Mouse (Mus musculus) stomach, embryonic 15.5 days (tissue): ENCODE results near the gene Nat14. TPM values are rescaled to one million over a fixed set of nuclear protein-coding genes. Genes with fewer than 3 reads are reported as not detected.
"Not testable (repeated sequence)": the region's sequence is repeated elsewhere in the genome, so short reads cannot be mapped to it uniquely, and the experiment has no call there.

Experiments
- ATAC-seq: fragments of 200-750 bp; cut with Nextera tagmentation; 2 replicates; pipeline ENCODE4 v1.8.0; 2017; ENCODE audit warnings: low read depth, moderate number of reproducible peaks, moderate TSS enrichment; ENCODE audit not compliant: insufficient read depth, low FRiP score
- H3K27ac ChIP-seq: fragments of 300-500 bp; sonication (generic); 2 replicates; pipeline ENCODE4 v1.5.1; 2015; ENCODE audit warnings: mild to moderate bottlenecking, inconsistent platforms
- H3K27me3 ChIP-seq: fragments of 300-500 bp; sonication (generic); replicated peaks from 2 replicates; pipeline ENCODE4 v1.6.1; 2015; ENCODE audit warnings: inconsistent platforms
- H3K36me3 ChIP-seq: fragments of 300-500 bp; sonication (generic); 2 replicates; pipeline ENCODE4 v1.6.1; 2015; ENCODE audit warnings: inconsistent platforms
- H3K4me1 ChIP-seq: fragments of 300-500 bp; sonication (generic); 2 replicates; pipeline ENCODE4 v1.6.1; 2015; ENCODE audit warnings: inconsistent platforms
- H3K4me2 ChIP-seq: fragments of 300-500 bp; sonication (generic); 2 replicates; pipeline ENCODE4 v1.6.1; 2015; ENCODE audit warnings: mild to moderate bottlenecking, inconsistent platforms
- H3K4me3 ChIP-seq: fragments of 300-500 bp; sonication (generic); replicated peaks from 2 replicates; pipeline ENCODE4 v1.5.1; 2015; ENCODE audit warnings: inconsistent platforms
- H3K9ac ChIP-seq: fragments of 300-500 bp; sonication (generic); 2 replicates; pipeline ENCODE4 v1.6.1; 2015; ENCODE audit warnings: inconsistent platforms
- H3K9me3 ChIP-seq: fragments of 300-500 bp; sonication (generic); 2 replicates; pipeline ENCODE4 v1.6.1; 2016; ENCODE audit warnings: inconsistent platforms
- WGBS: fragments of 180-500 bp; shearing (Covaris S2); methylation state at CpG from one replicate; pipeline ENCODE4 v1.1.7; 2015; 5-methylcytosine and 5-hydroxymethylcytosine counted together
- polyA plus RNA-seq: library from polyadenylated mRNA; unstranded; fragments of >200 nt; fragmentation: Nextera tagmentation; extraction: Ambion mirVana; gene quantifications from 2 replicates; pipeline ENCODE4 v1.2.1, GENCODE M21; 2015

Nat14 gene
- 4.3 and 4.5 TPM in 2 replicates for polyA plus RNA-seq

DNA sequence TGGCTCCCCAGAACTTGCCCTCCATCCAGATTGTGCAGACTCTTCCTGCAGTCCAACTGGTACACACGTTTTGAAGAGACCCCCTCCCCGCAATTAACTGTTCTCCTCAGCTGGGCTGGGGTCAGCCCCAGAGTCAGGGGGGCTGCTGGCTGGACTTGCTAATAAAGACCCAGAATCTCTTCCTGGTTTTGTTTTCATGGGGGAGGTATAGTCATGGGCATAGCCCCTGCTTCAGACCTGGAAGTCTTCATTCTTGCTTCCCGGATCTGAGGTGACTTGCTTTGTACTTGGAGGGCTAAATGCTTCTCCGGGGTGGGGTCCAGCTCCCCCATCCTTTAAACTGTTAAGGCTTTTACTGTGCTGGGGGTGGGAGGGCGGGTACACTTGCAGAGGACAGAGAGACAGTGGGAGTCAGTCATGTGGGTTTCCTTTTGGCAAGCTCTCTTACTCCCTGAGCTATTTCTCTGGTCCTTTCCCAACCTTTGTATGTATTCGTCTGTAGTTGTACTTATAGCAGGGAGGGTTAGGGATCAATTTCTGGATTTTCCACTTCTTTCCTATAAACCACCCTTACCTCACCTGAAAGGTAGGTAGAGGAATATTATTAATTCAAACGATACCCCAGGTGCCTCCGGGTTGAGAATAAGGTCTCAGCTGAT is at the start of gene Nat14:
Gene Nat14, plus strand, starts transcription at position 205 of the 659 bp plus-strand sequence.
- H3K4me1 ChIP-seq: peaks cover 50% of the 10 kb centered on the region
- no peaks in the 10 kb centered on the region for H3K9me3 ChIP-seq
- 29% methylated on average over 8 of the region's 8 CpGs for WGBS
- no peak for ATAC-seq
- peak within 1 kb of the TSS; percentile 93 for H3K27ac ChIP-seq
- peak within 1 kb of the TSS; percentile 57 for H3K4me2 ChIP-seq
- peak within 1 kb of the TSS; percentile 26 for H3K4me3 ChIP-seq
- peaks cover 31% of the 10 kb centered on the region for H3K36me3 ChIP-seq
- H3K27me3 ChIP-seq: no peaks in the 10 kb centered on the region
- no peak within 1 kb of the TSS for H3K9ac ChIP-seq

DNA sequence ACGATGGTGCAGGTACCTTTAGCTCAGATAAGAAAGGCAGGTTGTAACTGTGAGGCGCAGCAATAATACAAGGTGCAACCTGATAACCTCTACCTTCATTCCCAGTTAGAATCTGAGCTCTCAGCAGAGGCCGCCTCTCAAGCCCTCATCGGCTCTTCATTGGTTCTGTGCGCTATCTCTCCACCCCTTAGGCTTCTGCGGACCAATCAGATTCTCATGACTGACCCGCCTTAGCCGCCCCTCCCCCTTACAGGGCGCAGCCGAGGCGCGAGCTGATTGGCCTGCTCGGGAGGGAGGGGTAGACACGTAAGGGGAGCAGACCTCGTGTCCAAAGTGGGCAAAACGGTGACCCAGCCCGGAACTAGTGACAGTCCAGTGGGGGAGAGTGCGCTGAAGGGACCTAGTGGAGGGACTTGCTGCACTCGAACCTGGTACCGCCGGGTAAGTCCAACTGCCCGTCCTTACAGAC is 45.0 kb upstream of the Nat14 start, which contains the start of gene Isoc2a:
Gene Isoc2a, plus strand, starts transcription at position 401 of the 469 bp plus-strand sequence.
- peak; percentile 100 for ATAC-seq
- H3K4me2 ChIP-seq: peak within 1 kb of the TSS; percentile 74
- H3K4me3 ChIP-seq: peak within 1 kb of the TSS; percentile 62
- no peaks in the 10 kb centered on the region for H3K27me3 ChIP-seq
- H3K4me1 ChIP-seq: 0 out of 2 replicates have a peak, but pooled peaks cover 6% of the 10 kb centered on the region
- under 1% methylated on average over 21 of the region's 22 CpGs for WGBS
- H3K9ac ChIP-seq: peak within 1 kb of the TSS; percentile 50
- H3K36me3 ChIP-seq: no peaks in the 10 kb centered on the region
- H3K9me3 ChIP-seq: no peaks in the 10 kb centered on the region
- H3K27ac ChIP-seq: peak within 1 kb of the TSS; percentile 68

DNA sequence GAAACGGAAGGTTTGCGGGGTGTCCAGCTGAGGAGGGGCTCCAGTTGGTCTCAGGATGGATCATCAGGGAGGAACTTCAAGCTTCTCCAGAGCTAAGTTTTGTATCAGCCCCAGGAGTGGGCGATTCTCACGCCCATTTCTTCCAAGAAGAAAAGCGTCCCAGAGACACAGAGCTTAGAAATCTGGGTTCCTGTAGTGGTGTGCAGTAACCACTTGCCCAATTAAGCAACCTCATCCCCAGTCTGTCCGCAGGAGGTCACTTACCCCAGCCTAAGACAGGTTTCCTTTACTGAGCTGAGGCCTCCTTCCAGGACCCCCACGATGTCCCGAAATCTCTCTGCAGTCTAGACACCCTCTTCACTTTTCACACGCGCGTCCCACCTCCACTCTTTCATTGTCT is 44.6 kb upstream of the Nat14 start:
- H3K27me3 ChIP-seq: no peaks in the 10 kb centered on the region
- peaks cover 3% of the 10 kb centered on the region; the same call in 1 of the 2 replicates for H3K36me3 ChIP-seq
- peak overlapping the region; percentile 61 for H3K27ac ChIP-seq
- 0 out of 2 replicates have a peak, but pooled peaks cover 6% of the 10 kb centered on the region for H3K4me1 ChIP-seq
- peak overlapping the region; percentile 62 for H3K4me3 ChIP-seq
- H3K9me3 ChIP-seq: no peaks in the 10 kb centered on the region
- peak overlapping the region; percentile 50 for H3K9ac ChIP-seq
- 6% methylated on average over 11 of the region's 11 CpGs for WGBS
- peak overlapping the region; percentile 74 for H3K4me2 ChIP-seq
- ATAC-seq: peak; percentile 9; the same call in 1 of the 2 replicates

DNA sequence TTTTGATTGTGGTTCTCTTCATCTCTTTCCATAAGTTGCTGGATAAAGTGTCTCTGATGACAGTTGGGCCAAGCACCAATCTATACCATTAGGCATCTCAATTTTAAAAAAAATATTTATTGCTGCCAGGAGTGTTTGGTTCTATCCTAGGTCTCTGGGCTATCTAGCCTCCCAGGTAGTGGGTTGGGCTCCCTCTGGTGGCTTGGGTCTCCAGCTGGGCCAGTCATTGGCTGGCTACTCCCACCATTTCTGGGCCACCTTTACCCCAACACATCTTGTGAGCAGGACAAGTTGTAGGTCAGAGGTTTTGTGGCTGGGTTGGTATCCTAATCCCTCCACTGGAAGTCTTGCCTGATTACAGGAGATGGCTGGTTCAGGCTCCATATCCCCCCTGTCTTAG is 43.6 kb upstream of the Nat14 start:
- H3K27ac ChIP-seq: no peak overlapping the region
- ATAC-seq: no peak
- peaks cover 3% of the 10 kb centered on the region; the same call in 1 of the 2 replicates for H3K36me3 ChIP-seq
- H3K9ac ChIP-seq: no peak overlapping the region
- no peaks in the 10 kb centered on the region for H3K27me3 ChIP-seq
- H3K4me3 ChIP-seq: no peak overlapping the region
- peak overlapping the region; percentile 74 for H3K4me2 ChIP-seq
- H3K9me3 ChIP-seq: no peaks in the 10 kb centered on the region
- H3K4me1 ChIP-seq: 0 out of 2 replicates have a peak, but pooled peaks cover 6% of the 10 kb centered on the region

DNA sequence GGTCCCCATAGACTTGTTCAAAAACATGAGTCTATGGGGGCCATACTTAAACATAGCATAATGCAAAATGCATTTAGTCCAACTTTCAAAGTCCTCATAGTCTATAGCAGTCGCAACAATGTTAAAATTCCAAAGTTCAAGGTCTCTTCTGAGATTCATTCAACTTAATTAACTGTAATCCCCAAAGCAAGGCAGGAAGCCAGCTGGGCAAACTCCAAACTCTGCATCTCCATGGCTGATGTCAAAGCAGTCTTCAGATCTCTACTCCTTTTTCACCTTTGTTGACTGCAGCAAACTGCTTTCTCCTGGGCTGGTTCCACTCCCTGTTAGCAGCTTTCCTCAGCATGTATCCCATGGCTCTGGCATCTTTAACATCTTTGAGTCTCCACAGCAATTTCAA is 42.8 kb upstream of the Nat14 start:
- H3K9ac ChIP-seq, H3K4me3 ChIP-seq, H3K9me3 ChIP-seq, ATAC-seq, H3K4me1 ChIP-seq, H3K27me3 ChIP-seq, H3K4me2 ChIP-seq, H3K36me3 ChIP-seq, H3K27ac ChIP-seq: not testable (repeated sequence)
- 84% methylated on average over 1 of the region's 1 CpGs for WGBS

DNA sequence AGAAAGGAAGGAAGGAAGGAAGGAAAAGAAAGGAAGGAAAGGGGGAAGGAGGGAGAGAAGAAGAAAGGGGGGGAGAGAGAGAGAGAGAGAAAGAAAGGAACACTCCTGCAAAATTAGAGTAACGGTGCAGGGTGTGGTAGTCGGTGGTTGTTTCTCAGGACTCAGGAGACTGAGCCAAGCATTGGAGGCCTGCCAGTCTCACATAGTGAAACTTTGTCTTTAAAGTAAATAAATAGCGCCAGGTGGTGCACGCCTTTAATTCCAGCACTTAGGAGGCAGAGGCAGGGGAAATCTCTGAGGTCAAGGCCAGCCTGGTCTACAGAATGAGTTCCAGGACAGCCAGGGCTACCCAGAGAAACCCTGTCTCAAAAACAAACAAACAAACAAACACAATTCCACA is 35.1 kb upstream of the Nat14 start:
- H3K27me3 ChIP-seq: no peaks in the 10 kb centered on the region
- no peak overlapping the region for H3K9ac ChIP-seq
- 37% methylated on average over 4 of the region's 4 CpGs for WGBS
- no peak overlapping the region for H3K27ac ChIP-seq
- no peaks in the 10 kb centered on the region for H3K9me3 ChIP-seq
- peaks cover 3% of the 10 kb centered on the region; the same call in 1 of the 2 replicates for H3K36me3 ChIP-seq
- H3K4me2 ChIP-seq: no peak overlapping the region
- ATAC-seq: no peak
- H3K4me3 ChIP-seq: no peak overlapping the region
- no peaks in the 10 kb centered on the region for H3K4me1 ChIP-seq

DNA sequence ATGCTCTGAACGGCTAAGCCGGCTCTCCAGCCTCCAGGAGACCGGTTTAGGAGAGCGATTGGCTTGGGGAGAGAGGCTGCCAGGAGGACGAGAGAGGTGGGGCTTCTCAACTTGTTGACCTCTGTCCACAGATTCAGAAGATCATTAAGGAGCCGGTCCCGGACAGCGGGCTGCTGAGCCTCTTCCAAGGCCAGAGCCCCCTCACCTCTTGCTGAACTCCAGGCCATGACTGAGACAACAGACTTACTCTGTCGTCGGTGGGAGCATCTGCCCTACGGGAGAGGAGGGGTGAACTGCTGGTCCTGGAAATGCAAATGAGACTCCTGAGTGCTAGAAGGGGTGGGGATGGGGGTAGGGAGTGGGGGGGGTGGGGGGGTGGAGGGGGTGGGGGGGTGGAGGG is 26.6 kb upstream of the Nat14 start:
- H3K36me3 ChIP-seq: no peaks in the 10 kb centered on the region
- H3K27me3 ChIP-seq: no peaks in the 10 kb centered on the region
- no peak for ATAC-seq
- 56% methylated on average over 11 of the region's 11 CpGs for WGBS
- H3K9ac ChIP-seq: no peak overlapping the region
- H3K27ac ChIP-seq: no peak overlapping the region
- no peaks in the 10 kb centered on the region for H3K9me3 ChIP-seq
- H3K4me2 ChIP-seq: no peak overlapping the region
- peaks cover 5% of the 10 kb centered on the region; the same call in 1 of the 2 replicates for H3K4me1 ChIP-seq
- H3K4me3 ChIP-seq: no peak overlapping the region

DNA sequence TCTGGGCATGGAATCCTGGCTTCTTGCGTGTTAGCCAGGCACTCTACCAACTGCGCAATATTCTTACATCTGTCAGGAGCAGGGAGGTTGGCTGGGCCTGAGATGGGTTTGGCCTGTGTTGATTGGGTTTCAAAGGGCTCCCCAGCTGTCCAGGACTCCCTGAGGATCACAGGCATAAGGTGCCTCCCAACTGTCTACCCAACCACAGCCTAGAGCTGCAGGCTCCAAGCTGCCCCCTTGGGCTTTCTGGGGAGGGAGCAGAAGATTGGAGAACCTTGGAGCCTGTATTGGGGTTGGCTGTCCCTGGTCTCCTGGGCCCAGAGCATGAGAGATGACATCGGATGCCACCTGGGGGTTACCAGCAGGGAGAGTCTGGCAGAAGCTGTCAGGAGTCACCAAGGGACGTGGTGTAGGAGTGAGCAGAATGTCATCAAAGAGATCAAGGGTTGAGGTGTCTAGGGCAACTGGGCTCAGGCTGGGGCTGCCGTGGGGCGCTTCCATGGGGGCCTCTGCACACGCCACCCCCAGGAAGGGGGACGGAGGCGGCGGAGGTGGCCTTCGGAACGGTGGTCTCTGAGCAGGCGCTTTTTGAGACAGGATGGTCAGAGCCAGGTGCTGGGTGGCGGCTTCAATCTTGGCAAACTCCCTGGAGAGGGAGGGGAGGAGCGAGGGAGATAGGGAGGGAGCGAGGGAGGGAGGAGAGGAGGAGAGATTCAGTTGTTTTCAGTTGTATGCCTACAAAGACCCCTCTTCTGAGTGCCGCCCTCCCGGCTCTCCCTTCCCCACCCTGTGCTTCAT is 22.8 kb upstream of the Nat14 start:
- Histone ChIP-seq H3K4me3 (peak overlapping the region; percentile 30), H3K9me3 (no peaks in the 10 kb centered on the region), H3K9ac (no peak overlapping the region), H3K27me3 (no peaks in the 10 kb centered on the region), H3K4me1 (peaks cover 5% of the 10 kb centered on the region; the same call in 1 of the 2 replicates), H3K36me3 (no peaks in the 10 kb centered on the region), H3K4me2 (peak overlapping the region; percentile 52), H3K27ac (no peak overlapping the region)
- 14% methylated on average over 18 of the region's 18 CpGs for WGBS
- ATAC-seq: peak; percentile 16

DNA sequence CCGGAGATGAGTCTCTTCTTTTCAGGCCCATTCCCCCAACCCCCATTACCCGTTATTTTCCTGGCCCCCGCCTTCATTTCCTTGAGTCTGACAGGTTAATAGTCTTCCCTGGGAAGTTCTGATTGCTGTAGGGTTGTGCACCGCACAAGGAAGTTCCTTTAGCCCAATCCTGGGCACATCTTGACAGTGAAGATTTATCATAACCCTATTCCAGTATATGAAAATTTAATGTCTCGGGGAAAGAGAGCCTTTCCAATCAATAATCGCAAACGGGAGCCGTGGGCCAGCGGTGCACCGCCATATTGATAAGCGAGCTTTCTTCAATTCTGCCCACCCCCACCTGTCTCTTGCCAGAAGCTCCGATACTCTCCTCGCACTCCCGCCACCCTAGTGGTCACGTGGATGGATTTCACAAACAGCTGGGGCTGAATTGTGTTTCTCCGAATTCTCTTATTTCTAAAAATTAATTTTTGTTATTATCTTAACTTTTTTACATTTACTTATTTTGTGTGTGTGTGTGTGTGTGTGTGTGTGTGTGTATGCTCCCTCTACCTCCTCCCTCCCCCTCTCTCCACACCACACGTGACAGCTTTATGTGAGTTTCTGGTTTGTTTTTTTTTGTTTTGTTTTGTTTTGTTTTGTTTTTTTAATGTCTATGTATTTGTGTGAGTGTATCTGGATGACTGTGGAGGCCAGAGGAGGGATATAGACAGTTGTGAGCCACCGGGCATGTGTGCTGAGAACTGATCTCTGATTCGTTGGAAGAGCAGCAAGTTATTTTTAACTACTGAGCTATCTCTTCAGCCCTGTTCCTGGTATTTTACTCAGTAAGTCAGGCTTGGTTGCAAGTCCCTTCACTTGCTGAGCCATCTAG is 21.9 kb upstream of the Nat14 start:
- 6% methylated on average over 19 of the region's 19 CpGs for WGBS
- Histone ChIP-seq H3K9ac (no peak overlapping the region), H3K27me3 (no peaks in the 10 kb centered on the region), H3K4me2 (peak overlapping the region; percentile 52), H3K9me3 (no peaks in the 10 kb centered on the region), H3K4me1 (peaks cover 5% of the 10 kb centered on the region; the same call in 1 of the 2 replicates), H3K27ac (no peak overlapping the region), H3K36me3 (no peaks in the 10 kb centered on the region), H3K4me3 (peak overlapping the region; percentile 30)
- peak; percentile 33; the same call in 1 of the 2 replicates for ATAC-seq

DNA sequence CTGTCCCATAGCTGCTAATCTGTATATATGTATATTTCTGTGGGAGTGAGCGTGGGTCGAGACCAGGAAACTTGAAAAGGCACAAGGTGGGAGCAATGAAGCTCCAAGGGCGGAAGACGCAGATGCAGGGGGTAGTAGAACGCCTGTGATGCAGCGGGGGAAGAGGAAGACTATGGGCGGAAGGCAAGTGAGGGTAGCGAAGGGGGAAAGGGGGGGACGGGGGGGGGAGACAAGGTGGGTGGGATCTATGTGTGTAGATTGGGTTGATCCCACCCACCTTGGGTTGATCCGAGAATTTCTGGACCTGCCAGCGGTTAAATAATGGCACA is 21.3 kb upstream of the Nat14 start:
- ATAC-seq: no peak
- no peaks in the 10 kb centered on the region for H3K36me3 ChIP-seq
- 25% methylated on average over 11 of the region's 11 CpGs for WGBS
- H3K27me3 ChIP-seq: no peaks in the 10 kb centered on the region
- H3K4me3 ChIP-seq: peak overlapping the region; percentile 30; the same call in 1 of the 2 replicates
- no peak overlapping the region for H3K9ac ChIP-seq
- no peaks in the 10 kb centered on the region for H3K9me3 ChIP-seq
- no peak overlapping the region for H3K27ac ChIP-seq
- H3K4me1 ChIP-seq: peaks cover 5% of the 10 kb centered on the region; the same call in 1 of the 2 replicates
- peak overlapping the region; percentile 52 for H3K4me2 ChIP-seq

DNA sequence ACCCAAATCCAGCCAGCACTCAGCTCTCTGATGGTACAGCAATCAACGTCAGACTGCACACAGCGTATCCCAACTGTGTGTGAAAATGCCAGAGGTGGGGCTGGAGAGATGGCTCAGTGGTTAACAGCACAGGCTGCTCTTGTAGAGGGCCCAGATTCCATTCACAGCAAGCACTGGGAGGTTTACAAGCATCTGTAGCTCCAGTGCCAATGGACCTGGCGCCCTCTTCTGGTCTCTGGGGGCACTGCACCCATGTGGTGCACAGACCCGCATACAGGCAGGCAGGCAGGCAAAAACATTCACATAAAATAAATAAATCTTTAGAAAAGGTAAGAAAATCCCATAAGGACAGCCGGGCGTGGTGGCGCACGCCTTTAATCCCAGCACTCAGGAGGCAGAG is 20.7 kb upstream of the Nat14 start:
- no peak overlapping the region for H3K27ac ChIP-seq
- H3K9ac ChIP-seq: no peak overlapping the region
- no peak overlapping the region for H3K4me2 ChIP-seq
- peaks cover 5% of the 10 kb centered on the region; the same call in 1 of the 2 replicates for H3K4me1 ChIP-seq
- ATAC-seq: no peak
- no peaks in the 10 kb centered on the region for H3K9me3 ChIP-seq
- 57% methylated on average over 8 of the region's 8 CpGs for WGBS
- H3K27me3 ChIP-seq: no peaks in the 10 kb centered on the region
- no peaks in the 10 kb centered on the region for H3K36me3 ChIP-seq
- no peak overlapping the region for H3K4me3 ChIP-seq
